Mouse (Mus musculus) spleen, adult 2 months (tissue): Measurements from ENCODE around the gene Maob.

Experiments
- CTCF ChIP-seq: fragments of 200-500 bp; IDR thresholded peaks from 2 replicates; pipeline ENCODE4 v1.5.1; 2011; ENCODE audit warnings: mild to moderate bottlenecking, inconsistent platforms; ENCODE audit not compliant: insufficient read depth, insufficient read length, insufficient replicate concordance; ENCODE audit errors: extremely low read depth
- POLR2A ChIP-seq: fragments of 200-500 bp; IDR thresholded peaks from 2 replicates; pipeline ENCODE4 v1.6.1; 2011; ENCODE audit warnings: low read depth, low read length, inconsistent platforms

- no peak for TF ChIP-seq CTCF
- no peak for TF ChIP-seq POLR2A
Measured at GRCm38 (mm10) chrX:16767453-16767852, 49.7 kb downstream of the Maob start.
